Mouse (Mus musculus) heart, postnatal 36 days (tissue): Measurements from ENCODE around the gene Stt3b. TPM values are rescaled to one million over a fixed set of nuclear protein-coding genes. Genes with fewer than 3 reads are reported as not detected.

ENCODE experiments used
- DNase-seq, 2 experiments: peaks; one replicate each; pipeline ENCODE4 v3.0.0; 2021 to 2022
- intact Hi-C: fragments of 180-260 bp; cut with DNase I; formaldehyde crosslinking; loops from one replicate; pipeline ENCODE4 v1.15.1; 2025
- total RNA-seq, 2 experiments: library from RNA; stranded (reverse); gene quantifications; 2 replicates each; pipeline ENCODE4 v1.2.3; 2021

Stt3b gene
- total RNA-seq, 2 experiments from 2014 or later: 55.3 to 57.4 TPM

GRCm38 (mm10) chr9:115220466-115220865 is 89.8 kb downstream of the Stt3b start:
- DNase-seq: no peak
- intact Hi-C loops: no loop called here

GRCm38 (mm10) chr9:115217984-115218383 is 92.2 kb downstream of the Stt3b start:
- intact Hi-C loops: no loop called here
- DNase-seq: no peak

GRCm38 (mm10) chr9:115215830-115216701 is 94.2 kb downstream of the Stt3b start:
- intact Hi-C loops: no loop called here
- DNase-seq: no peak

- no peak for DNase-seq
- intact Hi-C loops: no loop called here
These were observed 95.3 kb downstream of the Stt3b start for GRCm38 (mm10) chr9:115214572-115215571.

GRCm38 (mm10) chr9:115213755-115214264 is 96.4 kb downstream of the Stt3b start:
- no peak for DNase-seq

GRCm38 (mm10) chr9:115210535-115210934 is 99.7 kb downstream of the Stt3b start:
- intact Hi-C loops: no loop called here
- DNase-seq: no peak

More at GRCm38 (mm10) chr9:115213755-115214264, 96.4 kb downstream of the Stt3b start:
- intact Hi-C loops: no loop called here

- DNase-seq: no peak
- intact Hi-C loops: no loop called here
These were observed 100.5 kb downstream of the Stt3b start for GRCm38 (mm10) chr9:115209737-115210136.

- no peak for DNase-seq
- intact Hi-C loops: no loop called here
These were observed 104.0 kb downstream of the Stt3b start for GRCm38 (mm10) chr9:115206219-115206618.

GRCm38 (mm10) chr9:115205491-115205890 is 104.7 kb downstream of the Stt3b start:
- intact Hi-C loops: no loop called here
- no peak for DNase-seq

- no peak for DNase-seq
- intact Hi-C loops: no loop called here
These were observed 107.1 kb downstream of the Stt3b start for GRCm38 (mm10) chr9:115203136-115203535.

GRCm38 (mm10) chr9:115201264-115201663 is 109.0 kb downstream of the Stt3b start:
- DNase-seq: no peak
- intact Hi-C loops: no loop called here

GRCm38 (mm10) chr9:115200166-115200862 is 109.9 kb downstream of the Stt3b start:
- intact Hi-C loops: no loop called here
- DNase-seq: no peak

GRCm38 (mm10) chr9:115197082-115197481 is 113.1 kb downstream of the Stt3b start:
- no peak for DNase-seq
- intact Hi-C loops: no loop called here

GRCm38 (mm10) chr9:115192890-115193289 is 117.3 kb downstream of the Stt3b start:
- no peak for DNase-seq
- intact Hi-C loops: no loop called here
